Mouse (Mus musculus) liver, postnatal 0 days (tissue): ENCODE data around the gene Adgre1.

ENCODE experiments used
- CTCF ChIP-seq: sonication (generic); IDR thresholded peaks from 2 replicates; pipeline ENCODE4 v1.5.1; 2016; ENCODE audit warnings: antibody characterized with exemption, low read depth
- EP300 ChIP-seq: IDR thresholded peaks from 2 replicates; pipeline ENCODE4 v1.6.1; 2016; ENCODE audit warnings: antibody characterized with exemption, low read depth, mild to moderate bottlenecking

- TF ChIP-seq CTCF (no peak), EP300 (no peak)
Measured at GRCm38 (mm10) chr17:57328944-57329343, 29.5 kb upstream of the Adgre1 start.
